Mouse (Mus musculus) heart, postnatal 4 days (tissue): Measurements from ENCODE around the gene Gm20403. TPM values are rescaled to one million over a fixed set of nuclear protein-coding genes. Genes with fewer than 3 reads are reported as not detected.
"Not testable (repeated sequence)": the region's sequence is repeated elsewhere in the genome, so short reads cannot be mapped to it uniquely, and the experiment has no call there.

ENCODE experiments used
- DNase-seq: peaks from one replicate; pipeline ENCODE4 v3.0.0; 2021
- total RNA-seq, 2 experiments: library from RNA; stranded (reverse); gene quantifications; 2 replicates each; pipeline ENCODE4 v1.2.3; 2021

Gene Gm20403
- total RNA-seq, 2 experiments from 2014 or later = not detected

DNA sequence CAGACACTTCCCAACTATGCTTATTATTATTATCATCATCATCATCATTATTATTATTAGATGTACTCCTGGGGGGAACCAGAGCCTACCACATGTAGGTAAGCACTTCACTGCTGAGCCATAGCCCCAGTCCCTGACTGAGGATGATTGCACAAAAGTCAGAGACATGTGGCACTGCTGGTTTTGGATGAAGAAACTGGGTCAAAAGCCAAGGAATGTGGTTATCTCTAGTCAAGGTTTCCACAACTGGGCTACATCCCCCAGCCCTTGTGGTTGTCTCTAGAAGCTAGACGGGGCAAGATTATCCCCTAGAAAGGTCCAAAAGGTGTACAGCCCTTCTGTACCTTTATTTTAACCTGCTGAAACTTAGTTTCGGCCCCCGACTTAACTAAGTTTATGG, 6.5 kb upstream of the Gm20403 start:
- no peak for DNase-seq

DNA sequence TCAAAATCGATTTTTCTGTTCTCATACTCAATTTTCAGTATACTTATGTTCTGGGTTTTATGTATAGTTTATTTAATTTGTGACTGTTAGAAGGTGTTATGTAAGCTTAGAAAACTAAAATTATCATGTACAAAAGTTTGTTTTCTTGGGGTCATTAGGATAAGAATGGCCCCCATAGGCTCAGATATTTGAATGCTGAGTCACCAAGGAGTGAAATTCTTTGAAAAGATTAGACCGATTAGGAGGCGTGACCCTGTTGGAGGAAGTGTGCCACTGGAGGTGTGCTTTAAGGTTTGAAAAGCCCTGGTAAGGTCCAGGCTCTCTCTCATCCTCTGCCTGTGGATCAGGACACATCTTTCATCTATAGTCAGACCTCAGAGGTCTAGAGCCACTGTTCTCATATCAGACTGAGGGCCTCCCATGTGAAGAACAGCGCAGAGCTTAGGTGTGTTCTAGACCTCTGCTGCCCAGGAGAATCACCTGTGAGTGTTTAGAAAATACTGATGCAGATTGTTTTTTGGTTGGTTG, 2.1 kb upstream of the Gm20403 start:
- no peak for DNase-seq

DNA sequence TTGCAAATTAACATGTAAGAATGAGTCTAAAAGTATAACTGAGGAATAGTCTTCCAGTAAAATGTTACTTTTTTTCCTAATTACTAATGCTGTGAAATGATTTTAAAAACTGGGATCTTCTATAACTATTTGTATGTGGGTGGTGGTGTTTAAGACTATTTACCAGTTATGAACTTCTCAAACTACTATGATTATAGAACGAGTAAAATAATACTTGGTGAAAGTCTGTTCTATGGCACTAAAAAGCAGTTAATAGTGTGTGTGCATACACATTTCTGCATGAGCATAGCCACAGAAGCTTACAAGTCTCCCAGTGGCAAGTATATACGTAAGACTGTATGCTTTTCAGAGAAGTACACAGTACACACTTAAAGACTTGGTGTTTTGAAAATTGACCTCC, 827 bp upstream of the Gm20403 start:
- no peak for DNase-seq

DNA sequence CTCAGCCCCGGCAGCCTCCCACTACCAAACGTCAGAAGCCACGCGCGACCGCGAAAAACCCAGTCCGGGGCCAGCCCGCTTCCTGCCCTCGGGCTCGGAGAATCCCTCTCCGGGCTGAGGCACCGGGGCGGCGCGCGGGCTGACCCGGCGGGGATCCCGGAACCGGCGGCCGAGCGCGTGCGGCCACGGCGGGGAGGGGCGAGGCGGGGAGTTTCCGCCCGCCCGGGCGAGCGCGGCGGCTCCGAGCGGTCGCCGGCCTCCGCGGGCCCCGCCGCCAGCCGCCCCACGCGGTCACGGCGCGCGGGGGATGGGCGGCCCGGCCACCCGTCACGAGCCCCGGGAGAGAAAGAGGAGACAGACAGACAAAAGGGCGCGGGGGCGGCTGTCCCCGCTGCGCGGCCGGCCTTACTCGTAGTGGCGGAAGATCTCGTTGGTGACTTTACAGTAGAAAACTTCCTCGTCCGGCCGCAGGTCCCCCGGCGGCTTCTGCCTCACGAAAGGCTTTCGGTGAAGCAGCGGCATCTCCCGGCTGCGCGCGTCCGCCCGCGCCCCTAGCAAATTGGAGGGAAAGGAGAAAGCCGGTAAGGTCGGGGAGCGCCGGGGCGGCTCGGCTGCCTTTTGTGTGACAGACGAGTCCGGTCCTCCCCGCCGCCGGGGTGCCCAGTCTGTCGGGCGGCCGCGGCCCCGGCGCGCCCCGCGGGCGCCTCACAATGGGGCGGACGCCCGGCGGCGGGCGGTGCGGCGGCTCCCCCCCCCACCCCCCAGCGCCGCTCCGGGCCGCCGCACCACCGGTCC, 875 bp downstream of the Gm20403 start:
- peak; percentile 67 for DNase-seq

DNA sequence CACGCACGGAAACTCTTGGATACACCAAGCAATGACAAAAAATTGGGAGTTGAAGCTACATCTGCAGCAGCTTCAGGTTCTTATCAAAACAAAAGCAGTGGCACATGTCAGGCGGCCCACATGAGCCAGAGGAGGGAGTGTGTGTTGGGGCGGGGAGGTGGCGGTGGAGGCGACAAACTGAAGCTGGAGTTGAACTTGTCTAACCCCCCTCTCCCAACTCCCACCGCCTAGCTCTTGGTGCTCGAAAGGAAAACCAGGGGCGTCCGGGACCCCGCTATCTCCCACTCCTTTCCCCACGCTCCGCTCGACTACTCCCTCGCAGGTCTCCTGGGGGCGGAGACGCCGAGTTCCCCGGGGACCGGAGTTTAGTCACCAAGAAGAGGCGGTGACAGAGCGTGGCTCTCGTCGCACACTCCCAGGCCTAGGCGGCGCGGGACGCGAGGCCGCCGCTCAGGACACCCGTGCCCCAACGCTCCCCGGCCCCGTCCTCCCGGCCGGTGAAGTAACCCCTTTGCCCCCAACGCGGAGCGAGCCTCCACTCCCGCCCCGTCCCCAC, 1.6 kb downstream of the Gm20403 start:
- peak; percentile 78 for DNase-seq

DNA sequence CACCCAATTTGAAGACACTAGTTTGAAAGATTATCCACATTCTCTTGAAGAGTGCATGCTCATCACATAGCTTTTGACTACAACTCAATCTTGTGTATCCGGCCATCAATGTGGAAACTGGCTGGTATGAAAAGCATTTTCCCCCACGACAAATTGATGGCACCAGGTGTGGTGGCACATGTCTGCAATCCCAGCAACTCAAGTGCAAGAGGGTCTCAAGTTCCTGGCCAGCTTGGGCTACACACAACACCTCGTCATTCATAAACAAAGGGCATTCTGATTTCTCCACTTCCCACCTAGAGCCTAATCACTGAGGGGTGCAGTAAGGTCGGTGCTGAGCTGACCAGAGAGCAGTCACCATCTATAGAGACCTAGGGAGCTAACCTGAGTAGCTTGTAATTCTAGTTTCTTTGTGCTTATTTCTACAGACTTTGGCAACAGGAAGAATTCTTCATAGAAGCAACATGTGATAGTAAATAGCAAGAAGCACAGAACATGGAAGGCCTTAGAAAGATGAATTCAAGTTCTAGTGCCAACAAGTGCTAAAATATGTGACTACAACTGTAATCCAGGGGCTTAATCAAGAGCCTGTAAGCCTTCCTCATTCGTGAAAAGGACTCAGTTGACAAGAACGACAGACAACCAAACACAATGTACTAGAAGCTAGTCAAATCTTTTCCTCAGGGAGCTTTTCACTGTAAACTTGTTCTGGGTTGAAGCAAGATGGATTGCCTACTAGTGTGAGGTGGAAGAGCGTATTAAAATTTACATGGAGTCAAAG, 3.2 kb downstream of the Gm20403 start:
- DNase-seq = no peak

DNA sequence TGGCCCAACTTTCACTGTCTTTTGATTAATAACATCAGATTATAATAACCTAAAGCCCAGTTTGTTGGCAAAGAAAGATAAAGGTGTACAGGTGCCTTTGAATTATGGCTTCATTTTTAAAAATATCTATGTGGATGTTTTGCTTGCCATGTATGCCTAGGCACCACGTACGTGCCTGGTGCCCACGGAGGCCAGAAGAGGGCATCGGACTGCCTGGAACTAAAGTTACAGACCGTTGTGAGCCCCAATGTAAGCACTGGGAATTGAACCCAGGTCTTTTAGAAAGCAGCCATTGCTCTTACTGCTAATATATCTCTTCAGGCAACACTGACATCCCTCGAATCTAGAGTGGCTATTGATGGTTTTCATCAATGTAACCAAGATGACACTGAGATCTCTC, 4.4 kb downstream of the Gm20403 start:
- DNase-seq = no peak

DNA sequence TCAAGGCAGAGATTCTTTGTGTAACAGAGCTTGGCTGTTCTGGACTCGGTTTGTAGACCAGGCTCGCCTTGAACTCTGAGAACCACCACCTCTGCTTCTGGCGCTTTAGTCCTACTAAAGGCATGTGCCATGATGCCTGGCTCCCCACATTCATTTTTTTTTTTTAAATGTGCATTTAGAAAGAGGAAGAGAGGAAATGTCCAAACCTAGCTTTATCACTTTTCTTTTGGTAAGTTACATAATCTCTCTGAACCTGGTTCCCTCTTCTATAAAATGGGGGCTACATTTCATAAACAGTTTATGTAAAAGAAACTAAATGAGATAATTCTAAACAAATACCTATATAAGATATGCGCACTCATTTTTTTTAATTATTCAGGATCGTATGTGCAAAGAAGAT, 5.4 kb downstream of the Gm20403 start:
- no peak for DNase-seq

DNA sequence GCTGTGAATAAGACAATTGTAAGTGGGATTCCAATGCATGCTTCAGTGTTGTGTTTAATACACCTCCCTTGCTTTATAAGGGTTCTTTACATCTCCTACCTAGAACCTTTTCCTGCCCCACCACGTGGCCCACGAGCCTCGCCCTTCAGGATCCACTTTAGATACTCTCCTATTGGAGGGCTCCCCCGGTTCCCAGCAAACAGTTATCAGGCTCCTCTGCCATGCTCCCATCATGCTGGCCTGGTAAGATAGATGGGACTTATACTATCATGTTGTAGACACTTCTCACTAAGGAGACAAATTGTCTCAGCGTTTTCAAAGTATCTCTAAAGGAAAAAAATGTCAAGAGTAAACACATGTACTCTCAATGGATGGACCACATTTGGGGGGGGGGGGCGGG, 5.8 kb downstream of the Gm20403 start:
- no peak for DNase-seq

DNA sequence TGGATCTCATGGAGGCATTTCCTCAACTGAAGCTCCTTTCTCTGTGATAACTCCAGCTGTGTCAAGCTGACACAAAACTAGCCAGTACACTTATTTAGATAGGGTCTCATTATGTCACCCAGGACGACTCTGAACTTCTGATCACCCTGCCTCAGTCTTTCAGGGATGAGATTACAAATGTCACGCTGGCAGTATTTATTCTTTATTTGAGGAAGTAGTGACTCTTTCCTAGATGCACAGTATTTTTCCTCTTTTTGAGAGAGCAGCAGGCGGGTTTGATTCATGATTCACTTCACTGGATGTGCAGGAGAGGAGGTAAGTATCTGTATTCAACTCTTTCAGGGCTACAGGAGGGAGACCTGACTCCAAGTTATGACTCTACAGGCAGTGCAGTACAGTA, 17.3 kb downstream of the Gm20403 start:
- no peak for DNase-seq

DNA sequence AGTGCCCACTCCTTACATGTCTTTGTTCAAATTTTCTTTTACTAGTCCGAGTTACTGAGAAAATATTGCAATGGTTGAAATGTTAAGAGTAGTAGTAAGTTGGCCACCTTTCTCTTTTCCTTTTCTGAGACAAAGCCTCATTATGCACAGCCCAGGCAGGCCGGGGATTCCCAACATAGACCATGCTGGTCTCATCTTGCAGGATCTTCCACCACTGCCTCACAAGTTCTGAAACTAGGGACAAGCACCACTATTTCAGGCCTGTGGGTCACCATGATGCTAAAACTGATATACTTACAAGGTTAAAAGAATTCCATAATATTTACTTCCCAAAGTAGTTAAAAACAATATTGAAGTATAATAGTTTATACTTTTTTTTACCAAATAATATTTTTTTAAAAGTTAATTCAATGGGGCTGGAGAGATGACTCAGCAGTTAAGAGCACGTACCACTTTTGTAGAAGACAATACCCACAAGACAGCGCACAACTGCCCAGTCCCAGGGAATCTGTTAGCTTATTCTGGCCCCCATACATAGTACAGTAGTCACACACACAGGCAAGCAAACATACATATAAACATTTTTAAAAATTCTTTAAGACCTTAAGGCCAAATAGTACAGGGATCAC, 20.7 kb downstream of the Gm20403 start:
- DNase-seq = no peak

DNA sequence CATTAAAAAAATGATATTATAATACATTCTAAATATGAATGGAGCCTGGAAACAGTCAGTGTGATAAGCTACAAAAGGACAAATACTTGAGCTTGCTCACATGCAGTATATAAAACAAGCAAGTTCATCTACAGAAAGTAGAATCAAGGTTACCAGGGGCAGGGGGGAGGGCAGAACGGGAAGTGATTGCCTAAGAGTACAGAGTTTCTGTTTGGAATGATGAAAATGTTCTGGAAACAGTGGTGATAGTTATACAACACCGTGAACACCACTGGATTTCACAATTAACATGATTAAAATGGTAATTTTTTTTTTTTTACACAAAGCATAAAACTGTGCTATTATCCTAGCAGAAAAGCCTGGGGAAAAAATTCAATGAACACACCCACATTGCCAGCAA, 26.8 kb downstream of the Gm20403 start:
- DNase-seq = no peak

DNA sequence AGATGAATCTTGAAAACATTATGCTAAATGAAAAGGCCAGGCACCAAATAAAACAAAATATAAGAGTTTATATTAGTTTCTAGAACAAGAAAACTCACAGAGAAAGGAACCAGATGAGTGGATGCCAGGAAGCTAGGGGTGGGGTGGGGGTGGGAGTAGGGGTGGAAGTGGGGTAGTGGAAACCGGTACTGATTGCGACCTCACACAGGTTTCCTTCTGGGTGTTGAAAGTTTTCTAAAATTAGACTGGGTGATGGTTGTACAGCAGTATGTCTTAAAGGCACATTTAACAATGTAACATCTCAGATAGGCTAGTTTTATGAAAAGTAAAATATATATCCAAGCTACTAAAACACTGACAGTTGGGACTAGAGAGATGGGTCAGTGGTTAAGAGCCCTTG, 29.4 kb downstream of the Gm20403 start:
- no peak for DNase-seq

DNA sequence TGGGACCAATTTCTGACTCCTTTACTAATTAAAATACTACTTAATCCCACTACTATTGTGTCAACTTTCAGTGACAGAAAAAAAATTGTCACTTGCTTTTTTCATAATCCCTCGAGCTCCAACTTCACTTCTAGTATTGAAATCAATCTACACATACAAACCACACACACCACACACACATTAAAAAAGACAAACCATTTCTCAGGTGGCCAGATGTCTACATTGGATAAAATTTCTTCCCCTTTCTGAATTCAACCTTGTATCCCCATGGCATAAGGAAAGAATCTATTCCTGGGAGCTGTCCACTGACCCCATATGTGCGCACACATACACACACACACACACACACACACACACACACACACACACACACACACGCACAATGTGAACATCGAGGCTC, 29.9 kb downstream of the Gm20403 start:
- no peak for DNase-seq

DNA sequence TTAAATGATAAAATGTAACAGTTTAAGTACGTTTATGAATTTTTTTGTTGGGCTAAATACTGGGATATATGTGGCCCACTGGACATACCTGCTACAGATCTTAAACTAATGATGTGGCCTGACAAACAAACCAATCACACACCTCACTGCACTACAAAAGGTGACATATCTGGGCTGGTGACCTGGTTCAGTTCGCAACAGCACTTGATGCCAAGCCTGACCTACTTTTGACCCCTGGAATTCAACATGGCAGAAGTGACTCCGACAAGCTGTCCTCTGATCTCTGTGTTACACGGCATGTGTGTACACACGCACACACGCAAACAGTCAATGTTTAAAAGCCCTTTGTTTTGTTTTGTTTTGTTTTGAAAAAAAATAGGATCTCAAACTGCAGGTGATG, 40.2 kb downstream of the Gm20403 start:
- DNase-seq = no peak

DNA sequence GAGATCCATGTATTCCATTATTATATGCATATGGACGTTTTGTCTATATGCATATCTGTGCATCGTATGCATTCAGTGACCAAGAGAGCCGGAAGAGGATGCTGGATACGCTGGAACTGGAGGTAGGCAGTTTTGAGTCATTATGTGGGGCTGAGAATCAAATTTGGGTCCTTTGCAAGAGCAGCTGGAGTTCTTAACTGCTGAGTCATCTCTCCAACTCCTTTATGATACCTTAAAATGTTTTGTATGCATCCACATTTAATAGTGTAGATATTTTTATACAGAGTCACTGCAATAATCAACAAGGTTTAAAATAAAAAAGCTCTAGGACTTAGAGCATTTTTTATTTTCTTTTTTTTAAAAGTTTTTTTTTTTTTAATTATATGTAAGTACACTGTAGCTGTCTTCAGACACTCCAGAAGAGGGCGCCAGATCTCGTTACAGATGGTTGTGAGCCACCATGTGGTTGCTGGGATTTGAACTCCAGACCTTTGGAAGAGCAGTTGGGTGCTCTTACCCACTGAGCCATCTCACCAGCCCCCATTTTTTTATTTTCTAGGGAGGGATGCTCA, 43.7 kb downstream of the Gm20403 start:
- DNase-seq = not testable (repeated sequence)

DNA sequence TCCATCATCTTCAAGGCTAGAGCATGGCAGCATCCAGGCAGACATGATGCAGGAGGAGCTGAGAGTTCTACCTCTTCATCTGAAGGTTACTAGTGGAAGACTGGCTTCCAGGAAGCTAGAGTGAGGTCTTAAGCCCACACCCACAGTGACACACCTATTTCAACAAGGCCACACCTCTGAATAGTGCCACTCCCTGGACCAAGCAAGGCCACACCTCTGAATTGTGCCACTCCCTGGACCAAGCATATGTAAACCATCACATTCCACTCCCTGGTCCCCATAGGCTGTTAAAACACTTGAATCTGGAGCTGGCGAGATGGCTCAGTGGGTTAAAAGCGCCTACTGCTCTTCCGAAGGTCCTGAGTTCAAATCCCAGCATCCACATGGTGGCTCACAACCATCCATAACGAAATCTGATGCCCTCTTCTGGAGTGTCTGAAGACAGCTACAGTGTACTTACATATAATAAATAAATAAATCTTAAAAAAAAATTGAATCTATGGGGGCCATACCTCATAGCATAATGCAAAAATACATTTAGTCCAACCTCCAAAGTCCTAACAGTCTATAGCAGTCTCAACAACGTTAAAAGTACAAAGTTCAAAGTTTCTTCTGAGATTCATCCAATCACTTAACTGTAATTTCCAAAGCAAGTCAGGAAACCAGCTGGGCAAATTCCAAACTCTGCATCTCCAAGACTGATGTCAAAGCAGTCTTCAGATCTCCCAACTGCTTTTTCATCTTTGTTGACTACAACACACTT, 48.6 kb downstream of the Gm20403 start:
- DNase-seq = not testable (repeated sequence)
